Mouse (Mus musculus): ENCODE measurements at regions not wholly inside any gene's neighbourhood (a gene's known extent, or its start where the extent isn't known, plus 50 kb on each side); places are given as distances from the start of the nearest gene placed in this dataset.
A peak's percentile ranks its signal among the peaks of the same experiment; 100 is the strongest.

DNA sequence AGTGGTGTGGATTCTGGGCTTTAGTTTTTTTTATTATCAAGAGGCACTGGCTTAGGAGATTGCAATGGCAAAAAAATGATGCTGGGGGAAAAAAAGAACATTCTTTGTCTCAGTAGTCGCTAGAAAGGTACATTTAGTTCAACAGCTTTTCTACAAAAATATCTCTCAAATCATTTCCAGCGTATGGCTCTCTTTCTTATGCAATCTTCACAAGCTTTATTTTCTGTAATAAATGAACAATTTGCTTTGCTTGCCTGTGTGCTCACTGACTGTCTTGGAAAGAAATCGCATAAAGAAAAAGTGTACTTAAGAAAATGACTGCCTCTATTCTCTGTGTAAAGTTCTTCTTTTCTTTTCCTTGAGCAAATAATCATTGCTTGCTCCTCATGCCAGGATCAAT is 742.1 kb upstream of the Lrrc4c start:
- WGBS: 82% methylated on average over 3 of the region's 3 CpGs
- no peak for DNase-seq (ENCODE audit: low spot score)
- no peak overlapping the region for H3K4me3 ChIP-seq (ENCODE audit: low read depth, low read length)
- H3K9ac ChIP-seq (replicated peaks; ENCODE audit: low read depth): no peak overlapping the region
- no peak for TF ChIP-seq EP300 (IDR thresholded peaks at IDR 0.05)
- TF ChIP-seq CTCF (IDR thresholded peaks at IDR 0.05): no peak
- H3K36me3 ChIP-seq (ENCODE audit: insufficient read depth, low read length): no peaks in the 10 kb centered on the region
- ATAC-seq: no peak
- H3K4me1 ChIP-seq (ENCODE audit: insufficient read depth, low read depth, low read length): no peaks in the 10 kb centered on the region
- no peaks in the 10 kb centered on the region for H3K27me3 ChIP-seq (replicated peaks; ENCODE audit: insufficient read depth, low read length)
- no peak overlapping the region for H3K4me2 ChIP-seq (replicated peaks; ENCODE audit: low read depth, low read length)
- H3K27ac ChIP-seq (ENCODE audit: low read length): no peak overlapping the region
- no peaks in the 10 kb centered on the region for H3K9me3 ChIP-seq (ENCODE audit: low read length)

DNA sequence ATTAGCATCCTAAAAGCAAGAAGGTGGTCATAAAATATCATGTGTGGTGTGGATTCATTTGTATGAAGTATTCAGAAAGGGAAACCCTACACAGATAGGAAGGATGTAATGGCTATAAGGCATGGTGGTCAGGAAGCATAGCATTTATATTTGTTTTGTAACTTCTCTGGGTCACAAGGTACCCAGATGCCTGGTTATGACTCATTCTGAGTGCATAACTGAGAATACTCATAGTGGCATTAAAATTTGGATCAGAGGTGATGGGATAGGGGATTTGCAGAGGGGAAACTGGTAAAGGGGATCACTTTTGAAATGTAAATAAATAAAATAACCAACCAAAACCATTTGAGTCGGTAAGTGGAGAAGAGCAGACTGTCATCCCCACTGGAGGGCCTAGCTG is 738.8 kb upstream of the Lrrc4c start:
- H3K36me3 ChIP-seq (ENCODE audit: insufficient read depth, low read length): no peaks in the 10 kb centered on the region
- H3K4me3 ChIP-seq (ENCODE audit: low read depth, low read length): no peak overlapping the region
- no peaks in the 10 kb centered on the region for H3K9me3 ChIP-seq (ENCODE audit: low read length)
- TF ChIP-seq CTCF (IDR thresholded peaks at IDR 0.05) (no peak), EP300 (IDR thresholded peaks at IDR 0.05) (no peak)
- no peaks in the 10 kb centered on the region for H3K27me3 ChIP-seq (replicated peaks; ENCODE audit: insufficient read depth, low read length)
- H3K27ac ChIP-seq (ENCODE audit: low read length): no peak overlapping the region
- ATAC-seq (no peak), DNase-seq (ENCODE audit: low spot score) (no peak)
- H3K4me1 ChIP-seq (ENCODE audit: insufficient read depth, low read depth, low read length): no peaks in the 10 kb centered on the region
- H3K4me2 ChIP-seq (replicated peaks; ENCODE audit: low read depth, low read length): no peak overlapping the region
- WGBS: 81% methylated on average over 1 of the region's 1 CpGs
- no peak overlapping the region for H3K9ac ChIP-seq (replicated peaks; ENCODE audit: low read depth)

DNA sequence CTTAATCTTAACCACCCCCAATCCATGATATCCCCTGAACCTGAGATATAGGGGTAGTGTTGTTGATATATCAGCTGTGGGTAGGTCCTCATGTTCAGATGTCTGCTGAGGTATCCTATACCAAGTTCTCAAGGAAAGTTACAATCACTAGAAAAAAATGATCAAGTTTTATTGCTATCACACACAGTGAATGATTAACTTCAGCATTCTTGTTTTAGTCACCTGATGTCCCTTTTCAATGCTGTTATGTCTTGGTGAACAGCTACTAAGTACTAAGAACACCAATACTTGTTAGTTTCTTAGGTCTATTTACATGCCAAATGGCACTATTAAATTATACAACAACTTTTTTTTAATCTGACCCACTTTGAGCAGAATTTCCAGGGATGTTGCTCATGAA is 732.0 kb upstream of the Lrrc4c start:
- Histone ChIP-seq H3K36me3 (ENCODE audit: insufficient read depth, low read length) (no peaks in the 10 kb centered on the region), H3K4me2 (replicated peaks; ENCODE audit: low read depth, low read length) (no peak overlapping the region), H3K9me3 (ENCODE audit: low read length) (no peaks in the 10 kb centered on the region), H3K4me1 (ENCODE audit: insufficient read depth, low read depth, low read length) (no peaks in the 10 kb centered on the region), H3K27me3 (replicated peaks; ENCODE audit: insufficient read depth, low read length) (no peaks in the 10 kb centered on the region), H3K9ac (replicated peaks; ENCODE audit: low read depth) (no peak overlapping the region), H3K4me3 (ENCODE audit: low read depth, low read length) (no peak overlapping the region), H3K27ac (ENCODE audit: low read length) (no peak overlapping the region)
- TF ChIP-seq CTCF (IDR thresholded peaks at IDR 0.05): no peak
- no peak for TF ChIP-seq EP300 (IDR thresholded peaks at IDR 0.05)
- DNase-seq (ENCODE audit: low spot score) (no peak), ATAC-seq (no peak)

DNA sequence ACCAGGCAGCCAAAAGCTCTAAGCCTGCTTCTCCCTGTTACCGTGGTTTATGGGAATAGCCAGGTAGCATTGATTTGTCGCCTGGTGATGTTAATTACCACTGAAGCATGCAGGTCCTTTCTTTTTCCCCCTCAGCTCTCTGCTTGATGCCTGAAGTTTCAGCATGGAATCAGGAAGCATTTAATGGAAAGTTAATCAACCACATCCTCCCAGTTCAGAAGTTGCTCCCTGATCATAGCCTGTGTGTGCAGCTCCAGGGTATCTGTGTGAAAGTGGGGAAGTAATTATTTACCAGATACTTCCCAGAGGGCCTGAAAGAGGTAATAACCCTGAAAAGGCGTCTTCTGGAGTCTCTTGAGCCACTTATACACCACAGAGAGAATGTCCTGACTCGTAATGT is 730.9 kb upstream of the Lrrc4c start:
- no peak for DNase-seq (ENCODE audit: low spot score)
- H3K4me1 ChIP-seq (ENCODE audit: insufficient read depth, low read depth, low read length): no peaks in the 10 kb centered on the region
- no peaks in the 10 kb centered on the region for H3K36me3 ChIP-seq (ENCODE audit: insufficient read depth, low read length)
- no peak overlapping the region for H3K4me2 ChIP-seq (replicated peaks; ENCODE audit: low read depth, low read length)
- H3K9ac ChIP-seq (replicated peaks; ENCODE audit: low read depth): no peak overlapping the region
- no peaks in the 10 kb centered on the region for H3K9me3 ChIP-seq (ENCODE audit: low read length)
- H3K4me3 ChIP-seq (ENCODE audit: low read depth, low read length): no peak overlapping the region
- H3K27ac ChIP-seq (ENCODE audit: low read length): no peak overlapping the region
- WGBS: 46% methylated on average over 4 of the region's 4 CpGs
- H3K27me3 ChIP-seq (replicated peaks; ENCODE audit: insufficient read depth, low read length): no peaks in the 10 kb centered on the region
- no peak for TF ChIP-seq EP300 (IDR thresholded peaks at IDR 0.05)
- TF ChIP-seq CTCF (IDR thresholded peaks at IDR 0.05): no peak
- ATAC-seq: no peak

DNA sequence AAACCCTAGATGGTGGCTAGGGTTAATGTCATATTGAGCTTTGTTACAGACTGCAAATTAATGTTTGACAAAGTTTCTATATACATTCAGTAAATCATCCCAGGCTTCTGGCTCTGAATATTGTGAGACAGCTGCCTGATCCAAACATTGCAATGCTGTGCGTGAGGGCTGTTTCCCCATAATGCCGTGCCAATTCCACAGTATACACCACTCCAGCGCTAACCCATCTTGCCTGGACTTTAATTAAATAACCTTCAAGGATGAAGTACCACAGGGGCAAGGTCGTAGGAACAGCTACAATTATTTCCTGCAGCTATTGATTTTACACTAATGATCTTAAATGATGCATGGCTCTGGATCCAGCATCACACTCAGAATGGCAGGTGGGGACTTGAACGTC is 704.6 kb upstream of the Lrrc4c start:
- ATAC-seq (no peak), DNase-seq (ENCODE audit: low spot score) (no peak)
- H3K4me2 ChIP-seq (replicated peaks; ENCODE audit: low read depth, low read length): no peak overlapping the region
- no peaks in the 10 kb centered on the region for H3K4me1 ChIP-seq (ENCODE audit: insufficient read depth, low read depth, low read length)
- WGBS: 69% methylated on average over 5 of the region's 5 CpGs
- H3K36me3 ChIP-seq (ENCODE audit: insufficient read depth, low read length): no peaks in the 10 kb centered on the region
- no peak for TF ChIP-seq EP300 (IDR thresholded peaks at IDR 0.05)
- no peak for TF ChIP-seq CTCF (IDR thresholded peaks at IDR 0.05)
- no peak overlapping the region for H3K9ac ChIP-seq (replicated peaks; ENCODE audit: low read depth)
- H3K9me3 ChIP-seq (ENCODE audit: low read length): no peaks in the 10 kb centered on the region
- no peak overlapping the region for H3K4me3 ChIP-seq (ENCODE audit: low read depth, low read length)
- H3K27ac ChIP-seq (ENCODE audit: low read length): no peak overlapping the region
- no peaks in the 10 kb centered on the region for H3K27me3 ChIP-seq (replicated peaks; ENCODE audit: insufficient read depth, low read length)

DNA sequence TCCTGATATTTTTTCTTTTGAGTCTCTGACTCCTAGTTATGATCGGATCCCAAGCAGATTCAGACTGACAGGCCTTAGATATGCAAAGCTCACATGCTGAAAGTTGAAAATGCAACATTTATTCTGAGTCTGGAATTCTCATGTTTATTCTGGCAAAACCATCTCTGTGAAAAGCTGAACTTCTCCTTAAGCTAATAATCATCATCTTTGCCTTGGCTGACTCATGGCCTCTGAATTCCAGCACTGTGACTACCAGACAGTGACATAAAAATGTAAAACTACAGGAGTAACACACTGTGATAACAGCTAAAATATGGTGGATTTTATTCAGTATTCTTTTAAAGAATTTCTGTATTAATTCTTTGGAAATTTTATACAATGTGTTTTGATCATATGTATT is 680.4 kb upstream of the Lrrc4c start:
- Histone ChIP-seq H3K4me3 (ENCODE audit: low read depth, low read length) (no peak overlapping the region), H3K27ac (ENCODE audit: low read length) (no peak overlapping the region), H3K9me3 (ENCODE audit: low read length) (no peaks in the 10 kb centered on the region), H3K27me3 (replicated peaks; ENCODE audit: insufficient read depth, low read length) (no peaks in the 10 kb centered on the region), H3K36me3 (ENCODE audit: insufficient read depth, low read length) (no peaks in the 10 kb centered on the region), H3K9ac (replicated peaks; ENCODE audit: low read depth) (no peak overlapping the region), H3K4me1 (ENCODE audit: insufficient read depth, low read depth, low read length) (no peaks in the 10 kb centered on the region), H3K4me2 (replicated peaks; ENCODE audit: low read depth, low read length) (no peak overlapping the region)
- 84% methylated on average over 1 of the region's 1 CpGs for WGBS
- TF ChIP-seq EP300 (IDR thresholded peaks at IDR 0.05): no peak
- no peak for TF ChIP-seq CTCF (IDR thresholded peaks at IDR 0.05)
- ATAC-seq (no peak), DNase-seq (ENCODE audit: low spot score) (no peak)

DNA sequence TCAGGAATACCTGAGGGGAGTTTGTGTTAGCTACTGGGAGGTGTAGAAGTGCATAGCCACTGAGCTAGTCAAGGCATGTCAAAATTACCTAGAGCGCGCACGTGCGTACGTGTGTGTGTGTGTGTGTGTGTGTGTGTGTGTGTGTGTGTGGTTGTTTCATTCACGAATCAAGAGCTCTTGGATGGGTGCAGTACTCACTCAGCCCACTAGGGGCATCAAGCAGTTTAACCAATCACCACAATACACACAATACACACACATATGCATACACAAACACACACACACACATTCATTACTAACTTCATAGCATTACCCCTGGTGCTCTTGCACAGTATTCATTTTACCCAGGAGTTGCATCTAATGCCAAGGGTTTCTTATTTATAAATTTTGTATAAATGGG is 643.6 kb upstream of the Lrrc4c start:
- no peaks in the 10 kb centered on the region for H3K4me1 ChIP-seq (ENCODE audit: insufficient read depth, low read depth, low read length)
- DNase-seq (ENCODE audit: low spot score): no peak
- no peak for ATAC-seq
- no peaks in the 10 kb centered on the region for H3K9me3 ChIP-seq (ENCODE audit: low read length)
- WGBS: 93% methylated on average over 6 of the region's 6 CpGs
- no peaks in the 10 kb centered on the region for H3K36me3 ChIP-seq (ENCODE audit: insufficient read depth, low read length)
- no peak overlapping the region for H3K27ac ChIP-seq (ENCODE audit: low read length)
- H3K4me3 ChIP-seq (ENCODE audit: low read depth, low read length): no peak overlapping the region
- H3K4me2 ChIP-seq (replicated peaks; ENCODE audit: low read depth, low read length): no peak overlapping the region
- no peaks in the 10 kb centered on the region for H3K27me3 ChIP-seq (replicated peaks; ENCODE audit: insufficient read depth, low read length)
- no peak overlapping the region for H3K9ac ChIP-seq (replicated peaks; ENCODE audit: low read depth)
- TF ChIP-seq CTCF (IDR thresholded peaks at IDR 0.05) (peak; percentile 47), EP300 (IDR thresholded peaks at IDR 0.05) (no peak)

All from lung, postnatal 0 days (tissue).